ENCODE assay signal across 13 mouse cellular contexts in the genomic region with DNA sequence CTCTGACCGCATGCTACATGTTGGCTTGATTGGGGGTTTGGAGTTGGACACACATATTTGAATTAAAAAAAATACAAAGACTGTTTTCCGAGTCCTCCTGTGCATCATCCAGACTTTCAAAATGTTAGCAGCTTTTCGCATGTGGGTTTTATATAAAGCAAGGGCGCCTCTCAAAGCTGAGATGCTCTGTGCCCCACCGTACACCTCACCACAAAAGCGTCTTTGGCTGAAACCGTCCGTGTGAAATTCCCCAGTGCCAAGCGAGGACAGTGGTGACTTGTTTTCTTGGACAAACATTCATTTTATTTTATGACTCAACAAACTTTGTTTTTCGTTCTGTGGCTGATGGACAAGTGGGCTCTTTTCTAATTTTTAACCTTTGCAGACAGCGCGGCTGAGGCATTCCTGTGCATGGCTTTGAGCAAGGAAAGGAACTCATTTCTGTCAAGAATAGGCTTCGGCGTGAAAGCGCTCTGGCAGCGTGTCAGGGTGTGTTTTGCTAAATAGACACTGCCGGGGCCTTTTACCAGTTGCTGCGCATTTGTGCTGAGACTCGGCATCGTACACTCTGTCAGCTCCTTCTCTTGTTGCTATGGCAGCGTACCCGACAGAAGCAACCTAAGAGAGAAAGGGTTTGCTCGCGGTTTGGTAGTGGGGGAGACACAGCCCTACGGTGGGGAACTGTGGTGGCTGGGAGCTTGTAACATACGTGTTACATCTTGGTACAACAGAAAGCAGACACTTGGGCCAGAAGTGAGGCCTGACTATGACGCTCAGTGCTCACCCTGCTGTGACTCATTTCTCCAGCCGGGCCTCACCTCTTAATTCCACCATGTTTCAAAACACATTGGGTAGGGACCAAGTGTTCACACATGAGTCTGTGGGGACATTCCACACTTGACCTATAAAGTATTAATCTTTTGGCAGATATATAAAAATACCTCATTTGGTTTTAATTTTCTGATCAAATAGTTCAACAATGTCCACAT.
A peak's percentile ranks its signal among the peaks of the same experiment; 100 is the strongest.
DNase-seq lines count a peak whose midpoint lies in the region; ATAC-seq and TF ChIP-seq lines count a peak whose summit lies in the region.
"Had no signal": no experiment of that assay in that cellular context is flagged by ENCODE, and none has a peak within 500 bp of the region (broad histone marks: within the 10 kb centered on the region; RNA-seq: fewer than 3 reads in every experiment).

No protein-coding gene starts in this region.

- intact Hi-C loops in heart, postnatal 36 days (cut with DNase I): no loop called here

- 0 out of 2 replicates have a peak, but pooled peaks cover 3% of the 10 kb centered on the region for H3K9me3 ChIP-seq in forebrain, postnatal 0 days (ENCODE audit: low read length)

- no peak overlapping the region for H3K4me2 ChIP-seq in forebrain, postnatal 0 days (ENCODE audit: low read depth)
- H3K4me2 ChIP-seq: heart, embryonic 13.5 days; kidney, embryonic 15.5 days; lung, embryonic 14.5 days had no signal

- H3K27me3 ChIP-seq in forebrain, postnatal 0 days (ENCODE audit: insufficient read depth, low read length): no peaks in the 10 kb centered on the region
- H3K27me3 ChIP-seq: heart, embryonic 13.5 days; kidney, embryonic 15.5 days had no signal

- no peak overlapping the region for H3K9ac ChIP-seq in forebrain, postnatal 0 days
- H3K9ac ChIP-seq: heart, embryonic 13.5 days; kidney, embryonic 15.5 days; lung, embryonic 14.5 days had no signal

- WGBS in forebrain, postnatal 0 days: 52% methylated on average over 28 of the region's 28 CpGs

- no peak overlapping the region for H3K4me3 ChIP-seq in forebrain, postnatal 0 days (ENCODE audit: low read depth, low read length)
- H3K4me3 ChIP-seq: erythroblast, embryonic 14.5 days; heart, embryonic 13.5 days; kidney, embryonic 15.5 days; myocyte had no signal

- peak; percentile 18 for DNase-seq in heart, adult 11 months
- no peak for DNase-seq in heart, postnatal 36 days
- DNase-seq in forebrain, postnatal 0 days: peak; percentile 72
- peak; percentile 44 to 62 for DNase-seq in left cerebral cortex, adult 18-20 months (ENCODE audit: low spot score in 2 of 2)
- DNase-seq in right cerebral cortex, postnatal 14 days: peak; percentile 52
- no peak for DNase-seq in heart, adult 18-20 months
- no peak for DNase-seq in spleen, postnatal 36 days (ENCODE audit: low spot score in 2 of 2)
- no peak for DNase-seq in lung, postnatal 10 days
- DNase-seq: lung, embryonic 14.5 days had no signal

- no peaks in the 10 kb centered on the region for H3K4me1 ChIP-seq in forebrain, postnatal 0 days (ENCODE audit: insufficient read depth)
- H3K4me1 ChIP-seq: kidney, embryonic 15.5 days had no signal

- no peak overlapping the region for H3K27ac ChIP-seq in forebrain, postnatal 0 days (ENCODE audit: low read depth, low read length)
- H3K27ac ChIP-seq: heart, embryonic 13.5 days; kidney, embryonic 15.5 days had no signal

- ATAC-seq in forebrain, postnatal 0 days: peak; percentile 86

- no peak for TF ChIP-seq CTCF in forebrain, postnatal 0 days (IDR thresholded peaks at IDR 0.05; ENCODE audit: low read depth)

- H3K36me3 ChIP-seq in forebrain, postnatal 0 days (ENCODE audit: insufficient read depth): no peaks in the 10 kb centered on the region
- H3K36me3 ChIP-seq: heart, embryonic 13.5 days; kidney, embryonic 15.5 days had no signal

Comparison
In these comparisons a context has a peak if more than half of its experiments do, and no peak if none do; other contexts are left out.
1. DNase-seq: peak in heart, adult 11 months (single experiment), forebrain, postnatal 0 days (single experiment), left cerebral cortex, adult 18-20 months (2 of 2) and right cerebral cortex, postnatal 14 days (single experiment); none in heart, postnatal 36 days (0 of 2), heart, adult 18-20 months (0 of 2), spleen, postnatal 36 days (0 of 2) and lung, postnatal 10 days (single experiment).